Comparison of ENCODE assay signal across 26 mouse cellular contexts in the genomic region with DNA sequence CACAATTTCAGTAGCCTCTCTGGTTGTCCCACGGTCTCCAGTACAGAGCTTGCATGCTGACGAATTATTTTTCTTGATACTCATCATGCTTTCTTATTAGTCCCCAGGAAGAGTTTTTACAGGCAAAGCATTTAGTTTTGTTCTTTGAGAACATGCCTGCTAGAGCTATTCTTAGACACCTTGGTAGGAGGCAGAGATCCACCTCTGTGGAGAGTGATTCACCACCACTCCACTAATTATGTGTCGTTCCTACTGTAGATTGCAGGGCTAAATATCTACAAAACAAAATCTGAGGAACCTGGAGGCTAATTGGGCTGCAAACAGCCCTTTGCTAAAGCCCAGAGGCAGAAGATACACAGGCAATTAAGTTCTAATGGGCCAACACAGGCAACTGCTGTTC. TPM values are rescaled to one million over a fixed set of nuclear protein-coding genes. Genes with fewer than 3 reads are reported as not detected.
A peak's percentile ranks its signal among the peaks of the same experiment; 100 is the strongest.
DNase-seq lines count a peak whose midpoint lies in the region.
"Had no signal": no experiment of that assay in that cellular context is flagged by ENCODE, and none has a peak within 500 bp of the region (broad histone marks: within the 10 kb centered on the region; RNA-seq: fewer than 3 reads in every experiment).

No protein-coding gene starts in this region.

- peak; percentile 6 to 30 for DNase-seq in adrenal gland, adult (ENCODE audit: inconsistent age in 2 of 2, low spot score in 1 of 2)
- no peak for DNase-seq in adrenal gland, postnatal 25 days
- peak; percentile 2 to 40 for DNase-seq in frontal cortex, adult 2 months (ENCODE audit: extremely low spot score in 1 of 2, low spot score in 1 of 2)
- DNase-seq in frontal cortex, postnatal 25 days (ENCODE audit: low spot score in 2 of 2), result no peak
- DNase-seq in right cerebral cortex, adult 18-20 months, result peak; percentile 20
- DNase-seq in right cerebral cortex, postnatal 10 days (ENCODE audit: low spot score in 2 of 2), result no peak
- no peak for DNase-seq in natural killer cell, adult 2 months (ENCODE audit: low spot score in 2 of 2)
- DNase-seq: adrenal gland, postnatal 10 days; B cell, adult 2 months; cerebellum, adult 2 months; cerebellum, postnatal 10 days; forebrain, postnatal 0 days; gastrocnemius, postnatal 25 days had no signal

RNA-seq across cellular contexts. Expression of gene Pabpc6, which starts 15.4 kb away (rescaled TPM):
- not detected in 2 replicates for total RNA-seq in adrenal gland, postnatal 25 days (2021)
- polyA plus RNA-seq in frontal cortex, adult 2 months (2012; rRNA removed), result not detected in 2 replicates
- total RNA-seq: adrenal gland, postnatal 10 days; forebrain, postnatal 0 days; gastrocnemius, adult 18-20 months; gastrocnemius, postnatal 25 days; granulocyte monocyte progenitor cell, adult 5-6 weeks; heart, adult 8-10 months; heart, postnatal 25 days had no signal
- polyA plus RNA-seq: CD4-positive, CD25-positive, alpha-beta regulatory T cell, adult 4 months; cerebellum, adult 2 months; embryonic facial prominence, embryonic 10.5 days; embryonic facial prominence, embryonic 14.5 days; forebrain, embryonic 13.5 days; forebrain, postnatal 0 days; G1E; heart, embryonic 12.5 days; heart, embryonic 16.5 days; hindbrain, embryonic 10.5 days; hindbrain, embryonic 14.5 days had no signal

Comparison
In these comparisons a context has a peak if more than half of its experiments do, and no peak if none do; other contexts are left out.
1. DNase-seq: peak in adrenal gland, adult (2 of 2), frontal cortex, adult 2 months (2 of 2) and right cerebral cortex, adult 18-20 months (single experiment); none in adrenal gland, postnatal 25 days (single experiment), frontal cortex, postnatal 25 days (0 of 2), right cerebral cortex, postnatal 10 days (0 of 2) and natural killer cell, adult 2 months (0 of 2).